ENCODE assay signal across 13 mouse cellular contexts in the genomic region with DNA sequence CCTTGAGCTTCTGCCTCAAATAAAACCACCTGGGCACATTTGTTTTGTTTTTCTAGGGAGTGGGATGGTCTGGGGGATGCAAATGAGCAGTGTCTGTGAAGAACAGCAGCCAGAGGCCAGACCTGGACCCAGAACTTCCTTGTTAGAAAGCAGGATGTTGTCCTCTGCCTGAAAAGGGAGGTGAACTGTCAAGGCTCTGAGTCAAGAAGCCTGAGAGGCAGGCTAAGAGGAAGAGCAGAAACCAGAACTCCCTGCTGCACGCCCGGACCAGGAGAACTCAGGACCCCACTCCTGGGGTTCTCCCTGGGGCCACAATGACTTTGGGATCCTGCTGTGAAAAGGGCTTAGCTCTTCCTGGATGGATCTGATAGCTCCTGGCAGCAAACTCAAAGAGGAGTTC. TPM values are rescaled to one million over a fixed set of nuclear protein-coding genes. Genes with fewer than 3 reads are reported as not detected.
DNase-seq lines count a peak whose midpoint lies in the region; ATAC-seq and TF ChIP-seq lines count a peak whose summit lies in the region.
"Had no signal": no experiment of that assay in that cellular context is flagged by ENCODE, and none has a peak within 500 bp of the region (broad histone marks: within the 10 kb centered on the region; RNA-seq: fewer than 3 reads in every experiment).

No protein-coding gene starts in this region.

- H3K27ac ChIP-seq in forebrain, embryonic 10.5 days, result peak overlapping the region; percentile 53; the same call in 1 of the 2 replicates
- H3K27ac ChIP-seq in forebrain, embryonic 12.5 days, result no peak overlapping the region
- peak overlapping the region; percentile 72; the same call in 1 of the 2 replicates for H3K27ac ChIP-seq in layer of hippocampus, adult 2 months
- H3K27ac ChIP-seq in embryonic facial prominence, embryonic 15.5 days (replicated peaks), result peak overlapping the region; percentile 48; the same call in 1 of the 2 replicates
- H3K27ac ChIP-seq in liver, postnatal 0 days (ENCODE audit: low read depth), result peak overlapping the region; percentile 93
- H3K27ac ChIP-seq: forebrain, embryonic 13.5 days; hindbrain, embryonic 12.5 days had no signal

- no peak overlapping the region for H3K4me3 ChIP-seq in forebrain, embryonic 10.5 days
- no peak overlapping the region for H3K4me3 ChIP-seq in forebrain, embryonic 12.5 days (replicated peaks)
- H3K4me3 ChIP-seq in layer of hippocampus, adult 2 months, result no peak overlapping the region
- H3K4me3 ChIP-seq in embryonic facial prominence, embryonic 15.5 days (replicated peaks), result no peak overlapping the region
- no peak overlapping the region for H3K4me3 ChIP-seq in liver, postnatal 0 days (ENCODE audit: low read depth, low read length)
- H3K4me3 ChIP-seq: forebrain, embryonic 13.5 days; hindbrain, embryonic 12.5 days had no signal

- 54% methylated on average over 2 of the region's 2 CpGs for WGBS in forebrain, embryonic 10.5 days
- 75% methylated on average over 2 of the region's 2 CpGs for WGBS in forebrain, embryonic 12.5 days
- WGBS in embryonic facial prominence, embryonic 15.5 days, result 44% methylated on average over 2 of the region's 2 CpGs
- whole genome bisulfite sequencing in liver, postnatal 0 days (ENCODE audit: insufficient replicate concordance), result 51% methylated on average over 2 of the region's 2 CpGs

- peaks cover 40% of the 10 kb centered on the region for H3K4me1 ChIP-seq in forebrain, embryonic 10.5 days
- H3K4me1 ChIP-seq in forebrain, embryonic 12.5 days, result peaks cover 14% of the 10 kb centered on the region
- H3K4me1 ChIP-seq in embryonic facial prominence, embryonic 15.5 days, result peaks cover 19% of the 10 kb centered on the region
- H3K4me1 ChIP-seq in liver, postnatal 0 days (ENCODE audit: insufficient read depth), result peaks cover 64% of the 10 kb centered on the region

- DNase-seq in forebrain, embryonic 10.5 days (ENCODE audit: extremely low spot score, low spot score), result no peak
- no peak for DNase-seq in layer of hippocampus, adult 2 months (ENCODE audit: low spot score in 2 of 2)
- no peak for DNase-seq in layer of hippocampus, adult 9-10 months (ENCODE audit: low spot score)
- no peak for DNase-seq in liver, postnatal 0 days
- no peak for DNase-seq in embryo, embryonic 11 days
- DNase-seq: cerebellum, adult 18-20 months had no signal

- no peak overlapping the region for H3K9ac ChIP-seq in forebrain, embryonic 12.5 days
- no peak overlapping the region for H3K9ac ChIP-seq in embryonic facial prominence, embryonic 15.5 days
- H3K9ac ChIP-seq in liver, postnatal 0 days (replicated peaks), result peak overlapping the region; percentile 28; the same call in 1 of the 2 replicates
- H3K9ac ChIP-seq: forebrain, embryonic 13.5 days; hindbrain, embryonic 12.5 days had no signal

- H3K27me3 ChIP-seq in forebrain, embryonic 10.5 days (ENCODE audit: poor library complexity, severe bottlenecking), result no peaks in the 10 kb centered on the region
- H3K27me3 ChIP-seq in forebrain, embryonic 12.5 days, result no peaks in the 10 kb centered on the region
- no peaks in the 10 kb centered on the region for H3K27me3 ChIP-seq in embryonic facial prominence, embryonic 15.5 days
- H3K27me3 ChIP-seq in liver, postnatal 0 days (ENCODE audit: insufficient read depth, low read length), result no peaks in the 10 kb centered on the region
- H3K27me3 ChIP-seq: forebrain, embryonic 13.5 days; hindbrain, embryonic 12.5 days had no signal

- no peak for TF ChIP-seq CTCF in layer of hippocampus, adult 2 months (conservative IDR thresholded peaks at IDR 0.05)
- no peak for TF ChIP-seq CTCF in liver, postnatal 0 days (IDR thresholded peaks at IDR 0.05; ENCODE audit: low read depth)

- no peak overlapping the region for H3K4me2 ChIP-seq in forebrain, embryonic 12.5 days
- H3K4me2 ChIP-seq in embryonic facial prominence, embryonic 15.5 days (replicated peaks), result no peak overlapping the region
- H3K4me2 ChIP-seq in liver, postnatal 0 days (ENCODE audit: low read depth, low read length), result peak overlapping the region; percentile 54
- H3K4me2 ChIP-seq: forebrain, embryonic 13.5 days; hindbrain, embryonic 12.5 days had no signal

- no peak for TF ChIP-seq EP300 in liver, postnatal 0 days (IDR thresholded peaks at IDR 0.05; ENCODE audit: low read depth)

- no peak for ATAC-seq in forebrain, embryonic 12.5 days (ENCODE audit: low FRiP score)
- no peak for ATAC-seq in embryonic facial prominence, embryonic 15.5 days (ENCODE audit: insufficient number of reproducible peaks, low FRiP score, low TSS enrichment, low read depth)
- no peak for ATAC-seq in liver, postnatal 0 days
- no peak for ATAC-seq in erythroid progenitor cell, adult 5-6 weeks (replicated peaks; ENCODE audit: low FRiP score, poor library complexity, severe bottlenecking)
- ATAC-seq: forebrain, embryonic 13.5 days had no signal

- peaks cover 71% of the 10 kb centered on the region for H3K36me3 ChIP-seq in forebrain, embryonic 10.5 days (replicated peaks)
- peaks cover 19% of the 10 kb centered on the region; the same call in 1 of the 2 replicates for H3K36me3 ChIP-seq in forebrain, embryonic 12.5 days (replicated peaks)
- H3K36me3 ChIP-seq in embryonic facial prominence, embryonic 15.5 days, result peaks cover 8% of the 10 kb centered on the region; the same call in 1 of the 2 replicates
- H3K36me3 ChIP-seq in liver, postnatal 0 days (replicated peaks; ENCODE audit: insufficient read depth, low read length), result peaks cover 6% of the 10 kb centered on the region

- no peaks in the 10 kb centered on the region for H3K9me3 ChIP-seq in forebrain, embryonic 10.5 days
- H3K9me3 ChIP-seq in forebrain, embryonic 12.5 days, result no peaks in the 10 kb centered on the region
- no peaks in the 10 kb centered on the region for H3K9me3 ChIP-seq in embryonic facial prominence, embryonic 15.5 days (replicated peaks)
- H3K9me3 ChIP-seq in liver, postnatal 0 days (ENCODE audit: low read length), result no peaks in the 10 kb centered on the region
- H3K9me3 ChIP-seq: forebrain, embryonic 13.5 days; hindbrain, embryonic 12.5 days had no signal

RNA-seq across cellular contexts. Expression of gene Ssh1, which starts 8.0 kb away (rescaled TPM):
- polyA plus RNA-seq in forebrain, embryonic 10.5 days (2016; fragmentation: Nextera tagmentation; extraction: Ambion mirVana), result 13.9 and 17.5 TPM in 2 replicates
- 19.0 and 19.9 TPM in 2 replicates for polyA plus RNA-seq in forebrain, embryonic 12.5 days (2016; fragmentation: Nextera tagmentation; extraction: Ambion mirVana)
- 10 to 100 TPM; 25.8 to 28.1 TPM for total RNA-seq in layer of hippocampus, adult 2 months (2021)
- polyA plus RNA-seq in embryonic facial prominence, embryonic 15.5 days (2015; fragmentation: Nextera tagmentation; extraction: Ambion mirVana), result 10.7 and 12.8 TPM in 2 replicates
- 3.7 and 4.3 TPM in 2 replicates for polyA plus RNA-seq in liver, postnatal 0 days (2015; fragmentation: Nextera tagmentation; extraction: Ambion mirVana)
- 21.3 and 31.9 TPM in 2 replicates for total RNA-seq in erythroid progenitor cell, adult 5-6 weeks (2015; ENCODE audit: low replicate concordance)
- 30.9 and 43.1 TPM in 2 replicates for total RNA-seq in erythroid progenitor cell, adult 5-6 weeks (2017; ENCODE audit: low replicate concordance)

RNA-seq across cellular contexts. Expression of gene Dao, which starts 17.8 kb away (rescaled TPM):
- polyA plus RNA-seq in forebrain, embryonic 10.5 days (2016; fragmentation: Nextera tagmentation; extraction: Ambion mirVana), result not detected in 2 replicates
- polyA plus RNA-seq in forebrain, embryonic 12.5 days (2016; fragmentation: Nextera tagmentation; extraction: Ambion mirVana), result not detected in 2 replicates
- total RNA-seq in layer of hippocampus, adult 2 months (2021), result not detected
- polyA plus RNA-seq in embryonic facial prominence, embryonic 15.5 days (2015; fragmentation: Nextera tagmentation; extraction: Ambion mirVana), result not detected in 2 replicates
- not detected in 2 replicates for polyA plus RNA-seq in liver, postnatal 0 days (2015; fragmentation: Nextera tagmentation; extraction: Ambion mirVana)
- total RNA-seq in erythroid progenitor cell, adult 5-6 weeks (2015; ENCODE audit: low replicate concordance), result not detected in 2 replicates
- not detected in 2 replicates for total RNA-seq in erythroid progenitor cell, adult 5-6 weeks (2017; ENCODE audit: low replicate concordance)
- total RNA-seq: megakaryocyte, adult 5-6 weeks; neutrophil, adult 5-6 weeks had no signal
- polyA plus RNA-seq: forebrain, embryonic 13.5 days; hindbrain, embryonic 12.5 days had no signal
